Mouse (Mus musculus) liver, adult (tissue): ENCODE measurements around the gene Cab39l.

ENCODE experiments used
- GATA4 ChIP-seq: IDR thresholded peaks from 2 replicates; pipeline ENCODE4 v1.6.1; 2014; ENCODE audit warnings: mild to moderate bottlenecking, low read length; ENCODE audit not compliant: insufficient replicate concordance

The Cab39l gene

DNA sequence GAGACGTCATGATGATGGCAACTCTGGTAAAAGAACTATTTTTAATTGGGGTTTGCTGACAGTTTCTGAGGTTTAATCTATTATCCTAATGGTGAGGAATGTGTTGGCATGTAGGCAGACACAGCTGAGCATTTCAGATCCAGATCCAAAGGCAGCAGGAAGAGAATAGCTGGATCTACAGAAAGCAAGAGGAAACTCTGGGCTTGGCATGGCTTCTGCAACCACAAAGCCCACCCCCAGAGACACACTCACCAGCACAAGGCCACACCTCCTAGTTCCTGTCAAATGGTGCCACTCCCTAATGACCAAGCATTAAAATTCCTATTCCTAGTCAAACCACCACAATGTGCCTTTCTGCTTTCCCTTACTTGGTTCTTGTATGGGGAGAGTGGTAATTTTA, 30.0 kb downstream of the Cab39l start:
- TF ChIP-seq GATA4, result no peak

GRCm38 (mm10) chr14:59478699-59479098, 37.9 kb downstream of the Cab39l start:
- TF ChIP-seq GATA4, result no peak

DNA sequence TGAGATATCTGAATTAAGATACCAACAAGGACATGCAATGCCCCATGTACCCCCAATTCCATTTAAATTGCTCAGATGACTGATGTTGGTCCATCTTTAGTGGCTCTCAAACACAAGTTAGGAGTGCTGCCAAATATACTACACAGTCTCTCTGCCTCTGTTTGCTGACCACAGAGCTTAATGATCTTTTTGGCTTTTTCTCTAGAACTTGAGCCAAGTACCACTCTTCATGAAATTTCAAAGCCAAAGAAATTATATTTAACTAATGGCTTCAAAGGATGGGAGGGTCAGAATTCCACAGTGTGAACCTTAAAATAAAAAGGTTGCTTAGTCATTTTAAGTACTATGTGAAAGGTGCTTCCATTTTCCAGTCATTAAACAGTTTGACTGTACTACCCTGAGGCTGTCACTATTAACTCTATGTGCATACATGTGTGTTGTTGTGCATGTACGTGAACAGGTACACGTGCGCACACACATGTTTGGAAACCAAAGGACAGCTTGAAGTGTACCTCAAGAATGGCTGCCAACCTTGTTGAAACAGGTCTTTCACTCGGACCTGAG, 44.6 kb downstream of the Cab39l start:
- TF ChIP-seq GATA4, result no peak

- no peak for TF ChIP-seq GATA4
Observed at GRCm38 (mm10) chr14:59492376-59492775, 51.6 kb downstream of the Cab39l start.

DNA sequence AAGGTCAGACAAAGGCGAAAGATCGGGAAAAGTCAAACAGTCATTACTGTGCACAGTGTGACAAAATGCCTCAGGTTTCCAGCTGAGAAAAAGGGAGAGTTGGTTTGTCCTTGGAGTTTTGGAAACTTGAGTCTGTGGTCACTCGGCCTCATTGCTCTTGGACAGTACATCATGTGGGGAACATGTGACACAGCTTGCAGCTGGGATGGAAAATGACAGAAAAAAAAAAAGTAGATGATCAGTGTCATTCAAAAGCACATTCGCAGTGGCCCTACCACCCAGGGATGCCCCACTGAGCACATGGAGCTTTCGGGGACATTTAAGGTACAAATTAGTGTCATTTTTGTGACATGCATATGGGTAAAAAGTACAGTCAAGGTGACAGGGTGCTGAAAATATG, 57.2 kb downstream of the Cab39l start:
- no peak for TF ChIP-seq GATA4

GRCm38 (mm10) chr14:59504831-59505230, 64.1 kb downstream of the Cab39l start:
- no peak for TF ChIP-seq GATA4

- TF ChIP-seq GATA4, result no peak
Observed at GRCm38 (mm10) chr14:59506139-59506538, 65.4 kb downstream of the Cab39l start.

- TF ChIP-seq GATA4, result no peak
Observed at GRCm38 (mm10) chr14:59513922-59514444, 73.2 kb downstream of the Cab39l start.

- TF ChIP-seq GATA4, result no peak
Observed at GRCm38 (mm10) chr14:59525843-59526242, 85.1 kb downstream of the Cab39l start.

DNA sequence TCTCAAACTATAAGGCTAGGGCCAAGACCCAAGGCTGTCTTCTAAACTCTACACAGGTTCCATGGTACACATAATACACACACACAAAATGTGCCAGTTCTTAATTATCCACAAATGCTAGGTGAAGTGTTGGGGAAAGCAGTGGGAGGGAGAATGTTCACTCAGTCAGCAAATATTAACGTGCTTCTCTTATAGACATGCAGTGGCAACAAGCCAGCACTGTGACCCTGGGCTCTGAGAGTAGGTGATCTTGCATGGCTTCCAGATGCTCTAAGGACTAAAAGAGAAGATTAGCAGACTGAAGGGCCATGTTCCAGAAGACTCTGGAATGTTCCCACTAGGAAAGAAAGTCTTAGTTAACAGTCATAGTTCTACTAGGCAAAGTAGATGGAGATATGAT, 90.0 kb downstream of the Cab39l start:
- TF ChIP-seq GATA4, result no peak

GRCm38 (mm10) chr14:59532986-59533385, 92.2 kb downstream of the Cab39l start:
- TF ChIP-seq GATA4, result no peak

DNA sequence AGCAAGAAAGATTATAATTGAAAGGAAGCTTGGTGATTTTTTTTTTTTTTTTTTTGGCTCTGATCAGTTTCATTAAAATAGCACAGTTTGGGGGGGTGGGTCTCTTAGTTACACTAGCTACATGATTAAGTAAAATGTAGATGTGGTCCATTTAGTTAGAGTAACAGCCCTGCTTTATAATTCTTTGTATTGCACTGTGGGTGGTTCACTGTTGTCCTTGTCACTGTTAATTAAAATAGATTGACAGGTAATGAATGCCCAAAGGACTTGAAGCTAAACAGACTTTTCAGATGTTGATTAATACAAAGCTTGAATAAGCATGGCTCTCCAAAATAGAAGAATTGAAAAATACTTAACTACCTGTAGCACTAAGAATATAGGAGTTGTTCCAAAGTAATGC, 93.1 kb downstream of the Cab39l start:
- no peak for TF ChIP-seq GATA4

DNA sequence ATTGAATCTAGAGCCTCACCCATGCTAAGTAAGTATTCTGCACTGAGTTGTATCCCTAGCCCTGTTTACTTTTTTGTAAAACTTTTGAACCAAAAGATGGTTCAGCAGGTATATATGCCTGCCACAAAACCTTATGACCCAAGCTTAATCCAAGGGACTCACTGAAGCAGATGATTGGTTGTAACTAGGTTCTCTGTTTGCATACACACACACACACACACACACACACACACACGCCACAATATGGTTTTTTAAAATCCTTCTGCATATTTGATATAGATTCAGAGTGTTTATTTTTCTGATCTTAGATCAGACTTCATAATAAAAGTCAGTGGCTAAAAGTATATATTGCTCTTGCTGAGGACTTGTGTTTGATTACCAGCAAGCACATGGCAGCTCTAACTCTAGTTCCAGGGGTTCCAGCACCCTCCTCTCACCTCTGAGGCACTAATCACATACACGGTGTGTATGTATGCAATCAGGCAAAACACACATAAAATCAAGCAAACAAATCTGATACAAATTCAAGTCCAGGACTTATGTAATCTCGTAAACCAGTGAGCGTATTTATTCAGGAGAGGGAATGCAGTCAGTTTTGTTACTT, 97.2 kb downstream of the Cab39l start:
- no peak for TF ChIP-seq GATA4

DNA sequence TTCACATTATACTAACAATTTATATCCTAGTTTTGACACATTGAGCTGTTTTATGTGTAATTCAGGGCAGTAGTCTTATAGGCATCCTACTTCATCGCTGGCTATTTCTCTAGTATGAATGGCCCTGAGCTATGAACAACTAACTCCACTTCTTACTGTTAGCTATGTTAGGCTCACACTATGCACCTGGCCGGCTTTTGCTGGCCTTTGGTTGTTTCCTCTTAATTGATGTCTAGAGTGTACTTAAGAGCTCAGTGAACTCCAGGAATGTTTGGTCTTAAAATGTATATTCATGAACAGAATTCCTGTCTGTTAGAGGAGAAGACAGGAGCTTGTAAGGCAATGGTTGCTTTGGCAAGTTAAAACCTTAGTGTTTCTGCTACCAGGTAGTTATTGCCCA, 99.5 kb downstream of the Cab39l start:
- no peak for TF ChIP-seq GATA4

DNA sequence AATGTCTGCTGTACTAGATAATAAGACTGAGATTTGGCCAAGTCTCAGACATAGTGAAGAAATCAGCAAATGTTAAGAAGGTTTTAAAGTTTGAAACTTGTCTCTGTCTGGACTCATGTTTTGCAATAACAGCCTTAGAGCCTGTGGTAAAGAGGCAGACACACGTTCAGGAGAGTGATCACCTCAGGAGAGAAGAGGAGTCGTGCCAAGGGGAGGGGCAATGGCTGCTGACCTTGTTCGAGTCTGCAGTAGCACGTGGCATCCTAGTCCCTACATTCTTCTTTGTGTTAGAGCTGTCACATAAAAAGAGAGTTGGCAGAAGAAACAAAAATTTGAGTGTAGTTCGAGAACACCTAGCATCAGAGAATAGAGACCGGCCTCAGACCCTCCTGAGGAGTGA, 100.0 kb downstream of the Cab39l start:
- no peak for TF ChIP-seq GATA4

- TF ChIP-seq GATA4, result no peak
Observed at GRCm38 (mm10) chr14:59543158-59543826, 102.5 kb downstream of the Cab39l start.

DNA sequence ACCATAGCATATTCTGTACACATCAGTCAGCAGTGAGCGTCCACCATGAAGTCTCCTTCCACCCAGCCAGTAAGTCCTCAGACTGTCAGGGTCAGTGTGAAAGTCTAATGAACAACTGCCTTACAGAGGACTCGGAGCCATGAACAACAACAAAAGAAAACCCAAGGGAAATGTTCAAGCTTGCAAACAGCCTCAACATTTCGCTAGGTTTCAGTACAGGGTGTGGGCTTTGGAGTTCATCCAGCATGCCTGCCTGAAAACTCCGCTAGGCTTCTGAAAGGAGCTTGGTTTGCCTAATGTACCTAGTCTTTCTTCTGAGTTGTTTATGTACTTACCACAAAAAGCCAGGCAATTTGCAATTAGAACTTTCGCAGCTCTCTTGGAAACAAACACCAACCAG, 103.2 kb downstream of the Cab39l start:
- TF ChIP-seq GATA4, result no peak
